Mouse (Mus musculus): Measurements from ENCODE around the gene Irf2bp1. TPM values are rescaled to one million over a fixed set of nuclear protein-coding genes. Genes with fewer than 3 reads are reported as not detected.

Irf2bp1 gene
- polyA plus RNA-seq, 1 experiment from 2014 or later = 26.5 TPM

- H3K36me3 ChIP-seq (ENCODE audit: control insufficient read depth, insufficient read depth, low read length) = no peaks in the 10 kb centered on the region
- H3K27ac ChIP-seq (ENCODE audit: low read depth, low read length) = no peak overlapping the region
- peaks cover 5% of the 10 kb centered on the region for H3K27me3 ChIP-seq (ENCODE audit: control insufficient read depth, insufficient read depth, low read length)
- H3K4me3 ChIP-seq (ENCODE audit: low read depth, low read length) = no peak overlapping the region
- DNase-seq (ENCODE audit: low spot score, missing footprints) (no peak), ATAC-seq (ENCODE audit: low FRiP score) (peak; percentile 40)
- no peak overlapping the region for H3K9ac ChIP-seq (ENCODE audit: low read length)
- peaks cover 15% of the 10 kb centered on the region for H3K4me1 ChIP-seq (ENCODE audit: control insufficient read depth, insufficient read depth, low read length)
- WGBS = 10% methylated on average over 8 of the region's 8 CpGs
- H3K4me2 ChIP-seq = no peak overlapping the region
- peaks cover 2% of the 10 kb centered on the region; the same call in 1 of the 2 replicates for H3K9me3 ChIP-seq (ENCODE audit: control insufficient read depth, low read length)
Measured at GRCm38 (mm10) chr7:18967603-18968002, 36.2 kb upstream of the Irf2bp1 start.

GRCm38 (mm10) chr7:18970956-18971355, 32.9 kb upstream of the Irf2bp1 start:
- peaks cover 2% of the 10 kb centered on the region; the same call in 1 of the 2 replicates for H3K9me3 ChIP-seq (ENCODE audit: control insufficient read depth, low read length)
- ATAC-seq (ENCODE audit: low FRiP score) (no peak), DNase-seq (ENCODE audit: low spot score, missing footprints) (no peak)
- H3K27me3 ChIP-seq (ENCODE audit: control insufficient read depth, insufficient read depth, low read length) = no peaks in the 10 kb centered on the region
- WGBS = 88% methylated on average over 3 of the region's 3 CpGs
- H3K27ac ChIP-seq (ENCODE audit: low read depth, low read length) = no peak overlapping the region
- H3K4me3 ChIP-seq (ENCODE audit: low read depth, low read length) = no peak overlapping the region
- no peaks in the 10 kb centered on the region for H3K36me3 ChIP-seq (ENCODE audit: control insufficient read depth, insufficient read depth, low read length)
- no peak overlapping the region for H3K9ac ChIP-seq (ENCODE audit: low read length)
- H3K4me1 ChIP-seq (ENCODE audit: control insufficient read depth, insufficient read depth, low read length) = no peaks in the 10 kb centered on the region
- H3K4me2 ChIP-seq = no peak overlapping the region

GRCm38 (mm10) chr7:18978381-18978780, 25.5 kb upstream of the Irf2bp1 start:
- ATAC-seq (ENCODE audit: low FRiP score) = no peak
- WGBS = 94% methylated on average over 9 of the region's 9 CpGs
- H3K9ac ChIP-seq (ENCODE audit: low read length) = no peak overlapping the region

GRCm38 (mm10) chr7:18986503-18986902, 17.3 kb upstream of the Irf2bp1 start:
- Histone ChIP-seq H3K9me3 (ENCODE audit: control insufficient read depth, low read length) (no peaks in the 10 kb centered on the region), H3K36me3 (ENCODE audit: control insufficient read depth, insufficient read depth, low read length) (no peaks in the 10 kb centered on the region), H3K9ac (ENCODE audit: low read length) (no peak overlapping the region), H3K27me3 (ENCODE audit: control insufficient read depth, insufficient read depth, low read length) (peaks cover 1% of the 10 kb centered on the region), H3K4me1 (ENCODE audit: control insufficient read depth, insufficient read depth, low read length) (peaks cover 2% of the 10 kb centered on the region; the same call in 1 of the 2 replicates), H3K4me2 (no peak overlapping the region), H3K4me3 (ENCODE audit: low read depth, low read length) (no peak overlapping the region), H3K27ac (ENCODE audit: low read depth, low read length) (no peak overlapping the region)
- ATAC-seq (ENCODE audit: low FRiP score) (no peak), DNase-seq (ENCODE audit: low spot score, missing footprints) (no peak)
- whole genome bisulfite sequencing = 81% methylated on average over 2 of the region's 2 CpGs

More at GRCm38 (mm10) chr7:18978381-18978780, 25.5 kb upstream of the Irf2bp1 start:
- DNase-seq (ENCODE audit: low spot score, missing footprints) = no peak
- H3K4me3 ChIP-seq (ENCODE audit: low read depth, low read length) = no peak overlapping the region
- H3K36me3 ChIP-seq (ENCODE audit: control insufficient read depth, insufficient read depth, low read length) = no peaks in the 10 kb centered on the region
- no peak overlapping the region for H3K27ac ChIP-seq (ENCODE audit: low read depth, low read length)
- no peaks in the 10 kb centered on the region for H3K4me1 ChIP-seq (ENCODE audit: control insufficient read depth, insufficient read depth, low read length)
- H3K27me3 ChIP-seq (ENCODE audit: control insufficient read depth, insufficient read depth, low read length) = no peaks in the 10 kb centered on the region
- H3K4me2 ChIP-seq = no peak overlapping the region
- H3K9me3 ChIP-seq (ENCODE audit: control insufficient read depth, low read length) = no peaks in the 10 kb centered on the region

- H3K4me2 ChIP-seq = no peak within 1 kb of the TSS
- H3K27ac ChIP-seq (ENCODE audit: low read depth, low read length) = no peak within 1 kb of the TSS
- no peak for ATAC-seq (ENCODE audit: low FRiP score)
- H3K4me3 ChIP-seq (ENCODE audit: low read depth, low read length) = no peak within 1 kb of the TSS
- no peak for DNase-seq (ENCODE audit: low spot score, missing footprints)
- no peaks in the 10 kb centered on the region for H3K36me3 ChIP-seq (ENCODE audit: control insufficient read depth, insufficient read depth, low read length)
- peaks cover 7% of the 10 kb centered on the region for H3K27me3 ChIP-seq (ENCODE audit: control insufficient read depth, insufficient read depth, low read length)
- H3K9ac ChIP-seq (ENCODE audit: low read length) = no peak within 1 kb of the TSS
- no peaks in the 10 kb centered on the region for H3K9me3 ChIP-seq (ENCODE audit: control insufficient read depth, low read length)
- WGBS = 83% methylated on average over 2 of the region's 2 CpGs
- peaks cover 8% of the 10 kb centered on the region; the same call in 1 of the 2 replicates for H3K4me1 ChIP-seq (ENCODE audit: control insufficient read depth, insufficient read depth, low read length)
Measured at GRCm38 (mm10) chr7:18987100-18987499, 16.7 kb upstream of the Irf2bp1 start, which contains the start of gene Nanos2. Gene Nanos2, plus strand, starts transcription at chr7:18987400.

- no peak for DNase-seq (ENCODE audit: low spot score, missing footprints)
- Histone ChIP-seq H3K36me3 (ENCODE audit: control insufficient read depth, insufficient read depth, low read length) (no peaks in the 10 kb centered on the region), H3K4me1 (ENCODE audit: control insufficient read depth, insufficient read depth, low read length) (peaks cover 14% of the 10 kb centered on the region), H3K4me2 (no peak overlapping the region), H3K27ac (ENCODE audit: low read depth, low read length) (no peak overlapping the region), H3K9ac (ENCODE audit: low read length) (no peak overlapping the region), H3K4me3 (ENCODE audit: low read depth, low read length) (no peak overlapping the region), H3K27me3 (ENCODE audit: control insufficient read depth, insufficient read depth, low read length) (peaks cover 13% of the 10 kb centered on the region), H3K9me3 (ENCODE audit: control insufficient read depth, low read length) (no peaks in the 10 kb centered on the region)
- 77% methylated on average over 13 of the region's 13 CpGs for WGBS
- ATAC-seq (ENCODE audit: low FRiP score) = no peak
Measured at GRCm38 (mm10) chr7:18987747-18988146, 16.1 kb upstream of the Irf2bp1 start.

GRCm38 (mm10) chr7:18988780-18989179, 15.1 kb upstream of the Irf2bp1 start:
- Histone ChIP-seq H3K4me3 (ENCODE audit: low read depth, low read length) (no peak overlapping the region), H3K9ac (ENCODE audit: low read length) (no peak overlapping the region), H3K27ac (ENCODE audit: low read depth, low read length) (no peak overlapping the region), H3K4me1 (ENCODE audit: control insufficient read depth, insufficient read depth, low read length) (peaks cover 15% of the 10 kb centered on the region), H3K36me3 (ENCODE audit: control insufficient read depth, insufficient read depth, low read length) (no peaks in the 10 kb centered on the region), H3K4me2 (no peak overlapping the region), H3K27me3 (ENCODE audit: control insufficient read depth, insufficient read depth, low read length) (peaks cover 23% of the 10 kb centered on the region), H3K9me3 (ENCODE audit: control insufficient read depth, low read length) (no peaks in the 10 kb centered on the region)
- DNase-seq (ENCODE audit: low spot score, missing footprints) = no peak
- ATAC-seq (ENCODE audit: low FRiP score) = no peak
- WGBS = 81% methylated on average over 6 of the region's 6 CpGs

GRCm38 (mm10) chr7:18989995-18990394, 13.8 kb upstream of the Irf2bp1 start:
- Histone ChIP-seq H3K9me3 (ENCODE audit: control insufficient read depth, low read length) (no peaks in the 10 kb centered on the region), H3K36me3 (ENCODE audit: control insufficient read depth, insufficient read depth, low read length) (no peaks in the 10 kb centered on the region), H3K4me3 (ENCODE audit: low read depth, low read length) (peak overlapping the region; percentile 51), H3K4me1 (ENCODE audit: control insufficient read depth, insufficient read depth, low read length) (peaks cover 15% of the 10 kb centered on the region), H3K27me3 (ENCODE audit: control insufficient read depth, insufficient read depth, low read length) (peaks cover 23% of the 10 kb centered on the region), H3K4me2 (peak overlapping the region; percentile 73), H3K9ac (ENCODE audit: low read length) (peak overlapping the region; percentile 31), H3K27ac (ENCODE audit: low read depth, low read length) (peak overlapping the region; percentile 93)
- no peak for DNase-seq (ENCODE audit: low spot score, missing footprints)
- 9% methylated on average over 5 of the region's 5 CpGs for WGBS
- ATAC-seq (ENCODE audit: low FRiP score) = no peak; the same call in 1 of the 2 replicates

GRCm38 (mm10) chr7:18990601-18991295, 13.1 kb upstream of the Irf2bp1 start, which contains the start of gene Mypop:
Gene Mypop, plus strand, starts transcription at chr7:18991245.
- Histone ChIP-seq H3K9me3 (ENCODE audit: control insufficient read depth, low read length) (no peaks in the 10 kb centered on the region), H3K4me2 (peak within 1 kb of the TSS; percentile 73), H3K27ac (ENCODE audit: low read depth, low read length) (peak within 1 kb of the TSS; percentile 93), H3K4me3 (ENCODE audit: low read depth, low read length) (peak within 1 kb of the TSS; percentile 51), H3K4me1 (ENCODE audit: control insufficient read depth, insufficient read depth, low read length) (peaks cover 15% of the 10 kb centered on the region), H3K36me3 (ENCODE audit: control insufficient read depth, insufficient read depth, low read length) (no peaks in the 10 kb centered on the region), H3K27me3 (ENCODE audit: control insufficient read depth, insufficient read depth, low read length) (peaks cover 23% of the 10 kb centered on the region), H3K9ac (ENCODE audit: low read length) (peak within 1 kb of the TSS; percentile 65)
- DNase-seq (ENCODE audit: low spot score, missing footprints) = peak; percentile 100
- WGBS = under 1% methylated on average over 37 of the region's 37 CpGs
- ATAC-seq (ENCODE audit: low FRiP score) = peak; percentile 94

Data from midbrain, embryonic 11.5 days (tissue).